In genomic region chr11:75571126-75571990, GRCm38 (mm10) we compare ENCODE assay signal across 8 mouse cellular contexts. TPM values are rescaled to one million over a fixed set of nuclear protein-coding genes. Genes with fewer than 3 reads are reported as not detected.
DNase-seq lines count a peak whose midpoint lies in the region; ATAC-seq and TF ChIP-seq lines count a peak whose summit lies in the region.

No protein-coding gene starts in this region.

- 78% methylated on average over 13 of the region's 14 CpGs for WGBS in forebrain, embryonic 13.5 days
- WGBS in forebrain, postnatal 0 days: 75% methylated on average over 13 of the region's 14 CpGs
- WGBS in liver, embryonic 13.5 days (ENCODE audit: insufficient replicate concordance): 36% methylated on average over 14 of the region's 14 CpGs
- WGBS in stomach, postnatal 0 days: 67% methylated on average over 13 of the region's 14 CpGs

- TF ChIP-seq CTCF in forebrain, postnatal 0 days (IDR thresholded peaks at IDR 0.05; ENCODE audit: low read depth): no peak
- no peak for TF ChIP-seq CTCF in stomach, postnatal 0 days (IDR thresholded peaks at IDR 0.05; ENCODE audit: low read depth)

- no peak for TF ChIP-seq EP300 in stomach, postnatal 0 days (optimal IDR thresholded peaks at IDR 0.05)

- no peaks in the 10 kb centered on the region for H3K9me3 ChIP-seq in forebrain, embryonic 13.5 days (replicated peaks)
- no peaks in the 10 kb centered on the region for H3K9me3 ChIP-seq in forebrain, postnatal 0 days (ENCODE audit: low read length)
- H3K9me3 ChIP-seq in liver, embryonic 13.5 days (replicated peaks): no peaks in the 10 kb centered on the region
- no peaks in the 10 kb centered on the region for H3K9me3 ChIP-seq in stomach, postnatal 0 days (ENCODE audit: control insufficient read depth, low read length)

- no peak for DNase-seq in forebrain, postnatal 0 days
- peak; percentile 24 for DNase-seq in urinary bladder, postnatal 14 days (ENCODE audit: low spot score)
- DNase-seq in urinary bladder, postnatal 25 days (ENCODE audit: low spot score): no peak
- no peak for DNase-seq in liver, embryonic 13.5 days
- peak; percentile 38 for DNase-seq in stomach, postnatal 0 days (ENCODE audit: low spot score)
- no peak for DNase-seq in kidney, adult 18-20 months
- DNase-seq in ovary, postnatal 36 days (ENCODE audit: low spot score): no peak

- H3K27ac ChIP-seq in forebrain, embryonic 13.5 days: peak overlapping the region; percentile 59; the same call in 1 of the 2 replicates
- H3K27ac ChIP-seq in forebrain, postnatal 0 days (ENCODE audit: low read depth, low read length): no peak overlapping the region
- peak overlapping the region; percentile 5; the same call in 1 of the 2 replicates for H3K27ac ChIP-seq in liver, embryonic 13.5 days
- peak overlapping the region; percentile 24; the same call in 1 of the 2 replicates for H3K27ac ChIP-seq in stomach, postnatal 0 days (replicated peaks)

- peaks cover 17% of the 10 kb centered on the region for H3K4me1 ChIP-seq in forebrain, embryonic 13.5 days
- H3K4me1 ChIP-seq in forebrain, postnatal 0 days (ENCODE audit: insufficient read depth): peaks cover 3% of the 10 kb centered on the region; the same call in 1 of the 2 replicates
- H3K4me1 ChIP-seq in liver, embryonic 13.5 days (replicated peaks): peaks cover 50% of the 10 kb centered on the region
- no peaks in the 10 kb centered on the region for H3K4me1 ChIP-seq in stomach, postnatal 0 days (replicated peaks; ENCODE audit: control insufficient read depth, insufficient read depth)

- no peak overlapping the region for H3K9ac ChIP-seq in forebrain, embryonic 13.5 days
- no peak overlapping the region for H3K9ac ChIP-seq in forebrain, postnatal 0 days
- H3K9ac ChIP-seq in liver, embryonic 13.5 days: no peak overlapping the region
- H3K9ac ChIP-seq in stomach, postnatal 0 days (ENCODE audit: low read length): peak overlapping the region; percentile 4; the same call in 1 of the 2 replicates

- H3K4me3 ChIP-seq in forebrain, embryonic 13.5 days: no peak overlapping the region
- no peak overlapping the region for H3K4me3 ChIP-seq in forebrain, postnatal 0 days (ENCODE audit: low read depth, low read length)
- H3K4me3 ChIP-seq in liver, embryonic 13.5 days (replicated peaks): no peak overlapping the region
- no peak overlapping the region for H3K4me3 ChIP-seq in stomach, postnatal 0 days (ENCODE audit: low read depth, low read length)

- peaks cover 33% of the 10 kb centered on the region for H3K36me3 ChIP-seq in forebrain, embryonic 13.5 days (ENCODE audit: poor library complexity, severe bottlenecking)
- peaks cover 30% of the 10 kb centered on the region for H3K36me3 ChIP-seq in forebrain, postnatal 0 days (ENCODE audit: insufficient read depth)
- H3K36me3 ChIP-seq in liver, embryonic 13.5 days: no peaks in the 10 kb centered on the region
- H3K36me3 ChIP-seq in stomach, postnatal 0 days (ENCODE audit: control insufficient read depth, insufficient read depth, low read length): no peaks in the 10 kb centered on the region

- no peaks in the 10 kb centered on the region for H3K27me3 ChIP-seq in forebrain, embryonic 13.5 days
- H3K27me3 ChIP-seq in forebrain, postnatal 0 days (ENCODE audit: insufficient read depth, low read length): no peaks in the 10 kb centered on the region
- H3K27me3 ChIP-seq in liver, embryonic 13.5 days: peaks cover 5% of the 10 kb centered on the region; the same call in 1 of the 2 replicates
- no peaks in the 10 kb centered on the region for H3K27me3 ChIP-seq in stomach, postnatal 0 days (ENCODE audit: control insufficient read depth, insufficient read depth, low read length)

- ATAC-seq in forebrain, embryonic 13.5 days: no peak
- ATAC-seq in forebrain, postnatal 0 days: no peak
- ATAC-seq in liver, embryonic 13.5 days (ENCODE audit: low read depth): peak; percentile 27
- ATAC-seq in stomach, postnatal 0 days (ENCODE audit: low FRiP score, low TSS enrichment): peak; percentile 3; the same call in 1 of the 2 replicates

- H3K4me2 ChIP-seq in forebrain, embryonic 13.5 days: no peak overlapping the region
- H3K4me2 ChIP-seq in forebrain, postnatal 0 days (ENCODE audit: low read depth): no peak overlapping the region
- H3K4me2 ChIP-seq in liver, embryonic 13.5 days: no peak overlapping the region
- no peak overlapping the region for H3K4me2 ChIP-seq in stomach, postnatal 0 days (replicated peaks; ENCODE audit: low read depth)

RNA-seq across cellular contexts. Expression of gene Pitpna, which starts 16.5 kb away (rescaled TPM):
- 70.0 and 70.8 TPM in 2 replicates for polyA plus RNA-seq in forebrain, embryonic 13.5 days (2015; fragmentation: Nextera tagmentation; extraction: Ambion mirVana)
- 83.0 and 95.7 TPM in 2 replicates for total RNA-seq in forebrain, postnatal 0 days (2014; rRNA removed)
- polyA plus RNA-seq in forebrain, postnatal 0 days (2015; fragmentation: Nextera tagmentation; extraction: Ambion mirVana): 85.8 and 101 TPM in 2 replicates
- polyA plus RNA-seq in liver, embryonic 13.5 days (2015; fragmentation: Nextera tagmentation; extraction: Ambion mirVana): 33.2 and 38.3 TPM in 2 replicates
- 79.3 and 84.3 TPM in 2 replicates for polyA plus RNA-seq in stomach, postnatal 0 days (2015; fragmentation: Nextera tagmentation; extraction: Ambion mirVana)

RNA-seq across cellular contexts. Expression of gene Slc43a2, which starts 39.9 kb away (rescaled TPM):
- 11.3 and 11.7 TPM in 2 replicates for polyA plus RNA-seq in forebrain, embryonic 13.5 days (2015; fragmentation: Nextera tagmentation; extraction: Ambion mirVana)
- total RNA-seq in forebrain, postnatal 0 days (2014; rRNA removed): 16.5 and 24.0 TPM in 2 replicates
- polyA plus RNA-seq in forebrain, postnatal 0 days (2015; fragmentation: Nextera tagmentation; extraction: Ambion mirVana): 10.4 and 14.1 TPM in 2 replicates
- 3.7 and 5.9 TPM in 2 replicates for polyA plus RNA-seq in liver, embryonic 13.5 days (2015; fragmentation: Nextera tagmentation; extraction: Ambion mirVana)
- 5.7 and 6.4 TPM in 2 replicates for polyA plus RNA-seq in stomach, postnatal 0 days (2015; fragmentation: Nextera tagmentation; extraction: Ambion mirVana)

RNA-seq across cellular contexts. Expression of gene Scarf1, which starts 58.0 kb away (rescaled TPM):
- 3.3 TPM in 2 replicates for polyA plus RNA-seq in forebrain, embryonic 13.5 days (2015; fragmentation: Nextera tagmentation; extraction: Ambion mirVana)
- total RNA-seq in forebrain, postnatal 0 days (2014; rRNA removed): 4.0 and 4.5 TPM in 2 replicates
- polyA plus RNA-seq in forebrain, postnatal 0 days (2015; fragmentation: Nextera tagmentation; extraction: Ambion mirVana): 3.1 and 3.5 TPM in 2 replicates
- 2.6 and 3.0 TPM in 2 replicates for polyA plus RNA-seq in liver, embryonic 13.5 days (2015; fragmentation: Nextera tagmentation; extraction: Ambion mirVana)
- 2.8 and 2.9 TPM in 2 replicates for polyA plus RNA-seq in stomach, postnatal 0 days (2015; fragmentation: Nextera tagmentation; extraction: Ambion mirVana)

RNA-seq across cellular contexts. Expression of gene Inpp5k, which starts 59.4 kb away (rescaled TPM):
- 32.7 and 33.8 TPM in 2 replicates for polyA plus RNA-seq in forebrain, embryonic 13.5 days (2015; fragmentation: Nextera tagmentation; extraction: Ambion mirVana)
- total RNA-seq in forebrain, postnatal 0 days (2014; rRNA removed): 52.4 and 57.4 TPM in 2 replicates
- polyA plus RNA-seq in forebrain, postnatal 0 days (2015; fragmentation: Nextera tagmentation; extraction: Ambion mirVana): 50.2 and 50.7 TPM in 2 replicates
- polyA plus RNA-seq in liver, embryonic 13.5 days (2015; fragmentation: Nextera tagmentation; extraction: Ambion mirVana): 12.9 and 13.9 TPM in 2 replicates
- polyA plus RNA-seq in stomach, postnatal 0 days (2015; fragmentation: Nextera tagmentation; extraction: Ambion mirVana): 19.0 and 22.4 TPM in 2 replicates

Comparison
In these comparisons a context has a peak if more than half of its experiments do, and no peak if none do; other contexts are left out.
1. DNase-seq: peak in urinary bladder, postnatal 14 days (single experiment) and stomach, postnatal 0 days (single experiment); none in forebrain, postnatal 0 days (single experiment), urinary bladder, postnatal 25 days (single experiment), liver, embryonic 13.5 days (single experiment), kidney, adult 18-20 months (single experiment) and ovary, postnatal 36 days (single experiment).
2. ATAC-seq: peak in liver, embryonic 13.5 days (single experiment) and stomach, postnatal 0 days (single experiment); none in forebrain, embryonic 13.5 days (single experiment) and forebrain, postnatal 0 days (single experiment).